Comparison of ENCODE assay signal across 13 mouse cellular contexts in the genomic region with DNA sequence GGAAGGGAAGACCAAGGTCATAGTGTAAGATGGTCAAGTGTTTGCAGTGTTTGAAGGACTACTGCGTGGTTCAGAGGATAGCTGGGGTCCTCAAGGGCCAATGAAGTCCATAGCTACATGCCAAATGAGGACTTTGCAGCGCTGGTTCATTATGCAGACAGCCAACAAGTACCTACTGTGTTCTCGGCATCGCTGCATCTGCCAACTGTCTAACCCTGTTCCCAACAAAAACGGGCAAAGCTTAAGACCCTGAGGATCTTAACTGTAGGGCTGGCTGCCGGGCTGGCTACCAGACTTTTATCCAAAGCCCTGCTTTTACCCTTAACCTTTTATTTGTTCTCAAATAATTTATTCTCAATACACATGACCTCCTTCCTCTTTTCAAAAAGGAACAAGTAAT.
DNase-seq lines count a peak whose midpoint lies in the region; ATAC-seq lines count a peak whose summit lies in the region.
"Had no signal": no experiment of that assay in that cellular context is flagged by ENCODE, and none has a peak within 500 bp of the region (broad histone marks: within the 10 kb centered on the region; RNA-seq: fewer than 3 reads in every experiment).

No protein-coding gene starts in this region.

- H3K27ac ChIP-seq in forebrain, embryonic 10.5 days, result peak overlapping the region; percentile 87
- peak overlapping the region; percentile 79 for H3K27ac ChIP-seq in hindbrain, embryonic 12.5 days
- H3K27ac ChIP-seq in midbrain, embryonic 14.5 days (replicated peaks; ENCODE audit: low read depth, low read length), result peak overlapping the region; percentile 68
- H3K27ac ChIP-seq: heart, embryonic 10.5 days had no signal

- ATAC-seq in hindbrain, embryonic 12.5 days (ENCODE audit: low FRiP score), result peak; percentile 9; the same call in 1 of the 2 replicates
- ATAC-seq in midbrain, embryonic 14.5 days (ENCODE audit: low FRiP score, low TSS enrichment), result peak; percentile 25; the same call in 1 of the 2 replicates
- ATAC-seq: CD4-positive, CD25-positive, alpha-beta regulatory T cell, adult 4 months had no signal

- peak; percentile 25 for DNase-seq in brain, adult 2 months (ENCODE audit: low read depth, low spot score)
- no peak for DNase-seq in forebrain, embryonic 10.5 days (ENCODE audit: extremely low spot score, low spot score)
- DNase-seq in midbrain, embryonic 14.5 days, result peak; percentile 53
- no peak for DNase-seq in gastrocnemius, postnatal 4 days (ENCODE audit: low spot score in 2 of 2)
- no peak for DNase-seq in adrenal gland, postnatal 36 days
- no peak for DNase-seq in heart, adult 18-20 months
- DNase-seq: gastrocnemius, postnatal 10 days; heart, postnatal 36 days; kidney, adult 2 months; lung, embryonic 14.5 days had no signal

- 75% methylated on average over 6 of the region's 6 CpGs for whole genome bisulfite sequencing in forebrain, embryonic 10.5 days
- WGBS in hindbrain, embryonic 12.5 days, result 47% methylated on average over 6 of the region's 6 CpGs
- WGBS in midbrain, embryonic 14.5 days, result 33% methylated on average over 6 of the region's 6 CpGs

- no peaks in the 10 kb centered on the region for H3K9me3 ChIP-seq in forebrain, embryonic 10.5 days
- H3K9me3 ChIP-seq in hindbrain, embryonic 12.5 days (replicated peaks), result no peaks in the 10 kb centered on the region
- H3K9me3 ChIP-seq in midbrain, embryonic 14.5 days (ENCODE audit: control insufficient read depth, low read length), result no peaks in the 10 kb centered on the region
- H3K9me3 ChIP-seq: heart, embryonic 10.5 days had no signal

- no peak overlapping the region; the same call in 1 of the 2 replicates for H3K9ac ChIP-seq in hindbrain, embryonic 12.5 days
- H3K9ac ChIP-seq in midbrain, embryonic 14.5 days (replicated peaks; ENCODE audit: low read length), result no peak overlapping the region
- H3K9ac ChIP-seq: lung, embryonic 14.5 days had no signal

- no peaks in the 10 kb centered on the region for H3K27me3 ChIP-seq in forebrain, embryonic 10.5 days (ENCODE audit: poor library complexity, severe bottlenecking)
- no peaks in the 10 kb centered on the region for H3K27me3 ChIP-seq in hindbrain, embryonic 12.5 days
- no peaks in the 10 kb centered on the region for H3K27me3 ChIP-seq in midbrain, embryonic 14.5 days (ENCODE audit: control insufficient read depth, insufficient read depth, low read length)

- H3K36me3 ChIP-seq in forebrain, embryonic 10.5 days (replicated peaks), result peaks cover 5% of the 10 kb centered on the region
- H3K36me3 ChIP-seq in hindbrain, embryonic 12.5 days, result no peaks in the 10 kb centered on the region
- H3K36me3 ChIP-seq in midbrain, embryonic 14.5 days (ENCODE audit: control insufficient read depth, insufficient read depth, low read length), result no peaks in the 10 kb centered on the region
- H3K36me3 ChIP-seq: heart, embryonic 10.5 days had no signal

- no peak overlapping the region for H3K4me3 ChIP-seq in forebrain, embryonic 10.5 days
- H3K4me3 ChIP-seq in hindbrain, embryonic 12.5 days, result no peak overlapping the region
- H3K4me3 ChIP-seq in midbrain, embryonic 14.5 days (replicated peaks; ENCODE audit: low read depth, low read length), result no peak overlapping the region
- H3K4me3 ChIP-seq: heart, embryonic 10.5 days had no signal

- H3K4me1 ChIP-seq in forebrain, embryonic 10.5 days, result peaks cover 55% of the 10 kb centered on the region
- H3K4me1 ChIP-seq in hindbrain, embryonic 12.5 days, result peaks cover 26% of the 10 kb centered on the region
- peaks cover 31% of the 10 kb centered on the region for H3K4me1 ChIP-seq in midbrain, embryonic 14.5 days (ENCODE audit: control insufficient read depth, insufficient read depth, low read length)

- H3K4me2 ChIP-seq in hindbrain, embryonic 12.5 days (replicated peaks), result peak overlapping the region; percentile 42
- peak overlapping the region; percentile 40 for H3K4me2 ChIP-seq in midbrain, embryonic 14.5 days (ENCODE audit: low read length)
- H3K4me2 ChIP-seq: lung, embryonic 14.5 days had no signal

Comparison
In these comparisons a context has a peak if more than half of its experiments do, and no peak if none do; other contexts are left out.
1. DNase-seq: peak in brain, adult 2 months (single experiment) and midbrain, embryonic 14.5 days (single experiment); none in forebrain, embryonic 10.5 days (single experiment), gastrocnemius, postnatal 4 days (0 of 2), adrenal gland, postnatal 36 days (0 of 2) and heart, adult 18-20 months (0 of 2).
2. Peak in every context shown above with its lines, with median percentiles within 50 percentile points of each other: H3K27ac ChIP-seq.